In genomic region chr13:102698335-102698734, GRCm38 (mm10) we compare ENCODE assay signal across 10 mouse cellular contexts. TPM values are rescaled to one million over a fixed set of nuclear protein-coding genes. Genes with fewer than 3 reads are reported as not detected.
DNase-seq lines count a peak whose midpoint lies in the region; ATAC-seq and TF ChIP-seq lines count a peak whose summit lies in the region.
"Had no signal": no experiment of that assay in that cellular context is flagged by ENCODE, and none has a peak within 500 bp of the region (broad histone marks: within the 10 kb centered on the region; RNA-seq: fewer than 3 reads in every experiment).

No protein-coding gene starts in this region.

- H3K9me3 ChIP-seq in heart, embryonic 10.5 days: no peaks in the 10 kb centered on the region
- no peaks in the 10 kb centered on the region for H3K9me3 ChIP-seq in limb, embryonic 14.5 days (ENCODE audit: control insufficient read depth, low read length)

- 36% methylated on average over 10 of the region's 10 CpGs for WGBS in heart, embryonic 10.5 days
- 35% methylated on average over 10 of the region's 10 CpGs for WGBS in limb, embryonic 14.5 days

- no peak for TF ChIP-seq POLR2A in limb, embryonic 14.5 days (IDR thresholded peaks at IDR 0.05; ENCODE audit: borderline replicate concordance, extremely low read depth, insufficient read depth, insufficient read length)

- H3K4me1 ChIP-seq in heart, embryonic 10.5 days: peaks cover 11% of the 10 kb centered on the region
- peaks cover 4% of the 10 kb centered on the region; the same call in 1 of the 2 replicates for H3K4me1 ChIP-seq in limb, embryonic 14.5 days (ENCODE audit: control insufficient read depth, insufficient read depth, low read length)

- no peak for DNase-seq in heart, embryonic 10.5 days (ENCODE audit: low spot score)
- no peak for DNase-seq in heart, postnatal 4 days
- peak; percentile 3 for DNase-seq in retina, embryonic 14.5 days (ENCODE audit: low spot score)
- no peak for DNase-seq in retina, postnatal 1 day
- DNase-seq in limb, embryonic 14.5 days (ENCODE audit: low spot score): no peak
- DNase-seq in right cerebral cortex, adult 18-20 months: no peak
- no peak for DNase-seq in ovary, adult 18-20 months (ENCODE audit: low spot score)
- DNase-seq: B cell, adult 2 months; thymus, postnatal 36 days had no signal

- ATAC-seq in limb, embryonic 14.5 days (ENCODE audit: low FRiP score, low read depth): no peak
- ATAC-seq in erythroid progenitor cell, adult 5-6 weeks (replicated peaks; ENCODE audit: low FRiP score, poor library complexity, severe bottlenecking): no peak

- H3K9ac ChIP-seq in limb, embryonic 14.5 days (ENCODE audit: low read depth, low read length, severe bottlenecking): no peak overlapping the region

- H3K4me2 ChIP-seq in limb, embryonic 14.5 days (replicated peaks; ENCODE audit: low read depth, low read length, severe bottlenecking): peak overlapping the region; percentile 29

- H3K27me3 ChIP-seq in heart, embryonic 10.5 days (ENCODE audit: insufficient read depth, poor library complexity, severe bottlenecking): no peaks in the 10 kb centered on the region
- no peaks in the 10 kb centered on the region for H3K27me3 ChIP-seq in limb, embryonic 14.5 days (ENCODE audit: control insufficient read depth, insufficient read depth, low read length)

- H3K36me3 ChIP-seq in heart, embryonic 10.5 days: no peaks in the 10 kb centered on the region
- H3K36me3 ChIP-seq in limb, embryonic 14.5 days (ENCODE audit: control insufficient read depth, insufficient read depth, low read length): no peaks in the 10 kb centered on the region

- H3K27ac ChIP-seq in heart, embryonic 10.5 days: peak overlapping the region; percentile 69; the same call in 1 of the 2 replicates
- no peak overlapping the region for H3K27ac ChIP-seq in limb, embryonic 14.5 days (replicated peaks; ENCODE audit: low read depth, low read length)

- H3K4me3 ChIP-seq in heart, embryonic 10.5 days: peak overlapping the region; percentile 19; the same call in 1 of the 2 replicates
- H3K4me3 ChIP-seq in limb, embryonic 14.5 days (replicated peaks; ENCODE audit: low read length): no peak overlapping the region

RNA-seq across cellular contexts. Expression of gene Cd180, which starts 5.0 kb away (rescaled TPM):
- 0.34 and 0.58 TPM in 2 replicates for polyA plus RNA-seq in heart, embryonic 10.5 days (2016; fragmentation: Nextera tagmentation; extraction: Ambion mirVana)
- total RNA-seq in heart, postnatal 4 days (2021): under 1 TPM; 0.86 to 0.98 TPM
- polyA plus RNA-seq in limb, embryonic 14.5 days (2012; rRNA removed): 1.2 and 1.3 TPM in 2 replicates
- 0.61 and 1.3 TPM in 2 replicates for polyA plus RNA-seq in limb, embryonic 14.5 days (2014; fragmentation: Nextera tagmentation; extraction: Ambion mirVana)
- total RNA-seq in erythroid progenitor cell, adult 5-6 weeks (2015; ENCODE audit: low replicate concordance): 23.5 and 25.9 TPM in 2 replicates
- 1.7 and 2.3 TPM in 2 replicates for total RNA-seq in erythroid progenitor cell, adult 5-6 weeks (2017; ENCODE audit: low replicate concordance)
